Mouse (Mus musculus) limb, embryonic 14.5 days (tissue): ENCODE results near the gene Six5. TPM values are rescaled to one million over a fixed set of nuclear protein-coding genes. Genes with fewer than 3 reads are reported as not detected.
"Not testable (repeated sequence)": the region's sequence is repeated elsewhere in the genome, so short reads cannot be mapped to it uniquely, and the experiment has no call there.

Source experiments
- ATAC-seq: fragments of 200-750 bp; cut with Nextera tagmentation; 2 replicates; pipeline ENCODE4 v1.8.0; 2017; ENCODE audit warnings: low read depth, moderate number of reproducible peaks, moderate TSS enrichment; ENCODE audit not compliant: low FRiP score
- DNase-seq: peaks from one replicate; pipeline ENCODE4 v3.0.0-alpha.2; 2015; ENCODE audit warnings: low spot score
- H3K27ac ChIP-seq: fragments of 300-500 bp; sonication (generic); replicated peaks from 2 replicates; pipeline ENCODE4 v1.5.1; 2014; ENCODE audit warnings: low read depth, mild to moderate bottlenecking, low read length, moderate library complexity, mixed read lengths
- H3K27me3 ChIP-seq: fragments of 300-500 bp; sonication (generic); 2 replicates; pipeline ENCODE4 v1.6.1; 2014; ENCODE audit warnings: low read length, mixed read lengths; ENCODE audit not compliant: control insufficient read depth, insufficient read depth
- H3K36me3 ChIP-seq: fragments of 300-500 bp; sonication (generic); 2 replicates; pipeline ENCODE4 v1.6.1; 2014; ENCODE audit warnings: mild to moderate bottlenecking, low read length, moderate library complexity, mixed read lengths; ENCODE audit not compliant: control insufficient read depth, insufficient read depth
- H3K4me1 ChIP-seq: fragments of 300-500 bp; sonication (generic); 2 replicates; pipeline ENCODE4 v1.6.1; 2014; ENCODE audit warnings: antibody characterized with exemption, low read length, mixed read lengths; ENCODE audit not compliant: control insufficient read depth, insufficient read depth
- H3K4me2 ChIP-seq: fragments of 300-500 bp; sonication (generic); replicated peaks from 2 replicates; pipeline ENCODE4 v1.6.1; 2014; ENCODE audit warnings: low read depth, mild to moderate bottlenecking, low read length, moderate library complexity; ENCODE audit not compliant: severe bottlenecking
- H3K4me3 ChIP-seq: fragments of 300-500 bp; sonication (generic); replicated peaks from 2 replicates; pipeline ENCODE4 v1.5.1; 2014; ENCODE audit warnings: low read length
- H3K9ac ChIP-seq: fragments of 300-500 bp; sonication (generic); 2 replicates; pipeline ENCODE4 v1.6.1; 2014; ENCODE audit warnings: mild to moderate bottlenecking, low read depth, low read length, moderate library complexity; ENCODE audit not compliant: severe bottlenecking
- H3K9me3 ChIP-seq: fragments of 300-500 bp; sonication (generic); 2 replicates; pipeline ENCODE4 v1.6.1; 2016; ENCODE audit warnings: low read length; ENCODE audit not compliant: control insufficient read depth
- POLR2A ChIP-seq: fragments of 200-500 bp; IDR thresholded peaks from 2 replicates; pipeline ENCODE4 v1.8.0; 2012; ENCODE audit warnings: inconsistent platforms, mild to moderate bottlenecking, moderate library complexity, borderline replicate concordance; ENCODE audit not compliant: insufficient read depth, insufficient read length; ENCODE audit errors: extremely low read depth
- WGBS: fragments of 180-500 bp; shearing (Covaris S2); extraction: QIAGEN DNeasy Blood & Tissue Kit; methylation state at CpG from one replicate; pipeline ENCODE4 v1.1.7; 2014; 5-methylcytosine and 5-hydroxymethylcytosine counted together
- polyA plus RNA-seq, 2 experiments: library from polyadenylated mRNA; depleted of rRNA in 1 of 2; stranded (reverse) in 1 of 2; unstranded in 1 of 2; fragments of >200 nt; fragmentation: Nextera tagmentation in 1 of 2; extraction: Ambion mirVana in 1 of 2; gene quantifications; 2 replicates each; pipeline versions ENCODE4 v1.2.1 to v1.2.3; 2012 to 2014

The Six5 gene
- polyA plus RNA-seq, 2 experiments = 19.1 to 103 TPM

DNA sequence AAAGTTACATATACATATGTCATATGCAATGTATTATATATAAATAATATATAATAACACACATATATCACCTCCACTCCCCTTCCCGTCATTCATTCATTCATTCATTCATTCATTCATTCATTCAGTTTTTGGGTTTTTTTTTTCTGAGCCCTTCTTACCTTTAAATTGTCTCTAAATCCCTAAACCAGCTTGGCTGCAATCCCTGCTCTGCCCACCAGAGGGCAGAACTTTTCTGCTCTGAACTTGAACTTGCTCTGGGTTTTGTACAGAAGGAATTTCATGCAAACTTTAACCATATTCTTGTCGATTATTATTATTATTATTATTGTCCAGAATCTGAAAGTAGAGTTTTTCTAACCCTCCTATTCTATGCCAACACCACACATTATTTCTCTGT is 25.7 kb upstream of the Six5 start:
- no peaks in the 10 kb centered on the region for H3K4me1 ChIP-seq
- DNase-seq (peak; percentile 81), ATAC-seq (no peak)
- 9% methylated on average over 2 of the region's 2 CpGs for WGBS
- no peak overlapping the region for H3K9ac ChIP-seq
- no peak overlapping the region for H3K4me3 ChIP-seq
- peaks cover 31% of the 10 kb centered on the region for H3K27me3 ChIP-seq
- H3K9me3 ChIP-seq = no peaks in the 10 kb centered on the region
- TF ChIP-seq POLR2A = no peak
- H3K27ac ChIP-seq = no peak overlapping the region
- no peaks in the 10 kb centered on the region for H3K36me3 ChIP-seq
- no peak overlapping the region for H3K4me2 ChIP-seq

DNA sequence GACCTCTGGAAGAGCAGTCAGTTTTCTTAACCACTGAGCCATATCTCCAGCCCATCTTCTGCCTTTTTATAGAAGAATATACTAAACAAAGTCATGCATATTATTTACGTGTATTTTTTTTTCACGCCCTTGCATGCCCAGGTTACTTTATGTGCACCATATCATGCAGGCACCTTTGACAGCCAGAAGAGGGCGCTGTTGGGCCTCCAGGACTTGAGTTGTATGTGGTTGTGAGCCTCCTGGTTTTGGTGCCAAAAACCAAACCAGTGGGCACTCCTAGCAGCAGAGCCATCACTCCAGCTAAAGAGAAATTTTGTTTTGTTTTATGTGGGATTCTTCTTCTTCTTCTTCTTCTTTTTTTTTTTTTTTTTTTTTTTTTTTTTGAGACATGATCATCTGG is 24.9 kb upstream of the Six5 start:
- WGBS = 41% methylated on average over 3 of the region's 3 CpGs
- DNase-seq = no peak

DNA sequence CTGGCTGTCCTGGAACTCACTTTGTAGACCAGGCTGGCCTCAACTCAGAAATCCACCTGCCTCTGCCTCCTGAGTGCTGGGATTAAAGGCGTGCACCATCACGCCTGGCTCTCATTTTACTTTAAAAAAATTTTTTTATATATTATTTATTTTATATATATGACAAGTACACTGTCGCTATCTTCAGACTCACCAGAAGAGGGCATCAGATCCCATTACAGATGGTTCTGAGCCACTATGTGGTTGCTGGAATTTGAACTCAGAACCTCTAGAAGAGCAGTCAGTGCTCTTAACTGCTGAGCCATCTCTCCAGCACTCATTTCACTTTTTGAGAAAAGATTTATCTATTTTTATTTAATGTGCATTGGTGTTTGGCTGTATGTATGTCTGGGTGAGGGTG is 23.4 kb upstream of the Six5 start:
- not testable (repeated sequence) for ATAC-seq

More for the DNA sequence above, 24.9 kb upstream of the Six5 start:
- no peaks in the 10 kb centered on the region for H3K9me3 ChIP-seq
- H3K27ac ChIP-seq = no peak overlapping the region
- no peak for TF ChIP-seq POLR2A
- H3K36me3 ChIP-seq = no peaks in the 10 kb centered on the region
- no peak overlapping the region for H3K9ac ChIP-seq
- no peak overlapping the region for H3K4me2 ChIP-seq
- no peak for ATAC-seq
- H3K4me1 ChIP-seq = no peaks in the 10 kb centered on the region
- H3K4me3 ChIP-seq = no peak overlapping the region
- H3K27me3 ChIP-seq = peaks cover 28% of the 10 kb centered on the region

DNA sequence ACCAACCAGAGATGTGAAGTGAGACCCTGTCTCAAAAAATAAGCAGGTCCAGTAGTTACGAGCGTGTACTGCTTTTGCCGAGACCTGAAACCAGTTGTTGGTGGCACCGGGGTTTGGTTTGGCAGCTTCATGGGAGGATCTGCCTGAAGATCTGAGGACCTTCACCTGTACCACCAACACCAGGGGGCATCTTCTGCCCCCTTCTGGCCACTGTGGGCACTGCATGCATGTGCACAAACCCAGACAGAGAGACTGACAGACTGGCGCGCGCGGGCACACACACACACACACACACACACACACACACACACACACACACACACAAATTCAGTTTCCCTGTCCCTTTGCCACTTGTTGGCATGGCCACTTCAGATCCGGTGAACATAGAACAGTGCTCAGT is 20.9 kb upstream of the Six5 start:
- H3K4me1 ChIP-seq = peaks cover 13% of the 10 kb centered on the region
- DNase-seq (no peak), ATAC-seq (no peak)
- no peak overlapping the region for H3K9ac ChIP-seq
- no peaks in the 10 kb centered on the region for H3K27me3 ChIP-seq
- 86% methylated on average over 9 of the region's 9 CpGs for WGBS
- H3K4me3 ChIP-seq = no peak overlapping the region
- H3K27ac ChIP-seq = no peak overlapping the region
- H3K9me3 ChIP-seq = no peaks in the 10 kb centered on the region
- TF ChIP-seq POLR2A = no peak
- H3K36me3 ChIP-seq = peaks cover 6% of the 10 kb centered on the region
- H3K4me2 ChIP-seq = no peak overlapping the region

More for the DNA sequence above, 23.4 kb upstream of the Six5 start:
- peaks cover 13% of the 10 kb centered on the region for H3K27me3 ChIP-seq
- not testable (repeated sequence) for H3K27ac ChIP-seq, H3K4me1 ChIP-seq, H3K4me3 ChIP-seq, H3K36me3 ChIP-seq, H3K9ac ChIP-seq, H3K4me2 ChIP-seq, H3K9me3 ChIP-seq, DNase-seq
- WGBS = 53% methylated on average over 3 of the region's 3 CpGs

DNA sequence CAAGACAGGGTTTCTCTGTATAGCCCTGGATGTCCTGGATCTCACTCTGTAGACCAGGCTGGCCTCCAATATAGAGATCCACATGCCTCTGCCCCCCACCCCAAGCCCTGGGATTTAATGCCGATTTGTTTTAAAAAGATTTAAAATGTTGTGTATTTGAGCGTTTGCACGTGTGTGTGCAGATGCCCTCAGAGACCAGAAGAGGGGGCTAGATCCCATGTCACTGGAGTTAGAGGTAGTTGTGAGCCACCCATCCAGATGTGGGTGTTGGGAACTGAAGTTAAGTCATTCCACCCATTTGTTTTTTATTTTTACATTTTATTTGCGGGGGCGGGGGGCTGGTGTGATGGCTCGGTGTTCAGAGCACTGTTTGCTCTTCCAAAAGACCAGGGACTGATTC is 19.9 kb upstream of the Six5 start:
- WGBS = 91% methylated on average over 6 of the region's 6 CpGs
- Histone ChIP-seq H3K4me2 (no peak overlapping the region), H3K9ac (no peak overlapping the region), H3K36me3 (peaks cover 16% of the 10 kb centered on the region), H3K4me3 (no peak overlapping the region), H3K4me1 (peaks cover 13% of the 10 kb centered on the region), H3K27ac (no peak overlapping the region), H3K27me3 (no peaks in the 10 kb centered on the region), H3K9me3 (no peaks in the 10 kb centered on the region)
- DNase-seq (no peak), ATAC-seq (no peak)
- no peak for TF ChIP-seq POLR2A

DNA sequence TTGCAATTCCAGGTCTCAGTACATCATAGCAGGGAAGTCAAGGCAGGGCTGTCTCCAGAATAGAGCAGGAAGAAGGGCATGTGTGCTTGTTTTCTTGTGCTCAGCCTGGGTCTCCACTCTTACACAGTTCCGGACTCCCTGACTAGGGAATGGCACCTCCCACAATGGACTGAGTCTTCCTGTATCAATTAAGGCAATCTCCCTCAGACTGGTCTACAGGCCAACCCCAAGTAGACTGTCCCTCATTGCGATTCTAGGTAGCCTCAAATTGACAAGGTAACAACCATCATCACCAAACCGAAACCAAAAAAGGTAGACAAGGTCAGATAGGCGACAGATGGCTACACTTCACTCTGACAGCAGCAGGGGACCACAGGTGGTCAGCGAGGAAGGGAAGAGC is 19.2 kb upstream of the Six5 start:
- no peak for DNase-seq
- Histone ChIP-seq H3K4me1 (peaks cover 13% of the 10 kb centered on the region), H3K4me3 (peak overlapping the region; percentile 94), H3K36me3 (peaks cover 23% of the 10 kb centered on the region), H3K9ac (no peak overlapping the region), H3K9me3 (no peaks in the 10 kb centered on the region), H3K4me2 (peak overlapping the region; percentile 52), H3K27me3 (no peaks in the 10 kb centered on the region), H3K27ac (no peak overlapping the region)
- ATAC-seq = no peak
- 57% methylated on average over 5 of the region's 5 CpGs for WGBS
- no peak for TF ChIP-seq POLR2A
